Mouse (Mus musculus): ENCODE results near the gene P2ry12. TPM values are rescaled to one million over a fixed set of nuclear protein-coding genes. Genes with fewer than 3 reads are reported as not detected.

Gene P2ry12
- total RNA-seq (2012; rRNA removed) = not detected in 2 replicates
- polyA plus RNA-seq (2012; ENCODE audit: insufficient read depth in 1 of 2, insufficient read length in 2 of 2, low read depth in 1 of 2, low replicate concordance in 2 of 2, missing spikeins in 1 of 2) = not detected

GRCm38 (mm10) chr3:59262704-59263103, at the start of gene P2ry12:
Gene P2ry12, minus strand, starts transcription at chr3:59262871.
- Histone ChIP-seq H3K36me3 (ENCODE audit: control insufficient read depth in 1 of 2, insufficient read depth in 2 of 2, low read length in 2 of 2) (no peaks in the 10 kb centered on the region), H3K79me2 (ENCODE audit: control insufficient read depth, insufficient read depth, low read length, poor library complexity) (no peaks in the 10 kb centered on the region), H3K27ac (ENCODE audit: control insufficient read depth, low read depth, low read length) (no peak within 1 kb of the TSS), H3K4me3 (ENCODE audit: control insufficient read depth in 1 of 2, insufficient read depth in 1 of 2, low read depth in 2 of 2, low read length in 2 of 2) (no peak within 1 kb of the TSS), H3K9me3 (replicated peaks; ENCODE audit: insufficient read depth, low read length) (no peaks in the 10 kb centered on the region), H3K9ac (ENCODE audit: control insufficient read depth, low read depth, low read length, poor library complexity, severe bottlenecking) (no peak within 1 kb of the TSS), H3K4me1 (ENCODE audit: control insufficient read depth in 1 of 2, insufficient read depth in 2 of 2, low read length in 2 of 2) (no peaks in the 10 kb centered on the region), H3K27me3 (ENCODE audit: control insufficient read depth in 1 of 2, insufficient read depth in 2 of 2, low read length in 2 of 2) (peaks cover 0 to 2% of the 10 kb centered on the region in 2 experiments; a peak in 1 of 4 replicates)
- DNase-seq (ENCODE audit: low read depth, low spot score) = no peak
- no peak for TF ChIP-seq ZMIZ1 (IDR thresholded peaks at IDR 0.05; ENCODE audit: low read depth, low read length)
- TF ChIP-seq KAT2A (conservative IDR thresholded peaks at IDR 0.05; ENCODE audit: low read depth, low read length) = no peak
- TF ChIP-seq BHLHE40 (IDR thresholded peaks at IDR 0.05; ENCODE audit: borderline replicate concordance, low read depth, low read length) = no peak
- TF ChIP-seq SMC3 (IDR thresholded peaks at IDR 0.05; ENCODE audit: low read depth, low read length) = no peak
- TF ChIP-seq USF1 (IDR thresholded peaks at IDR 0.05; ENCODE audit: low read depth, low read length) = no peak
- TF ChIP-seq EP300 (IDR thresholded peaks at IDR 0.05; ENCODE audit: low read depth in 1 of 2, low read length in 2 of 2) = no peak
- TF ChIP-seq RAD21 (IDR thresholded peaks at IDR 0.05; ENCODE audit: low read depth, low read length) = no peak
- no peak for TF ChIP-seq MAFK (IDR thresholded peaks at IDR 0.05; ENCODE audit: borderline replicate concordance, low read depth, low read length)
- TF ChIP-seq USF2 (IDR thresholded peaks at IDR 0.05; ENCODE audit: borderline replicate concordance in 1 of 2, insufficient read depth in 1 of 2, low read depth in 1 of 2, low read length in 2 of 2) = no peak
- TF ChIP-seq NRF1 (IDR thresholded peaks at IDR 0.05; ENCODE audit: insufficient read depth, low read depth, low read length, poor library complexity, severe bottlenecking) = no peak

GRCm38 (mm10) chr3:59305518-59305917, 42.8 kb upstream of the P2ry12 start:
- no peak for TF ChIP-seq E2F4 (IDR thresholded peaks at IDR 0.05; ENCODE audit: borderline replicate concordance, low read depth, low read length)
- no peak for TF ChIP-seq NRF1 (IDR thresholded peaks at IDR 0.05; ENCODE audit: insufficient read depth, low read depth, low read length, poor library complexity, severe bottlenecking)
- TF ChIP-seq SIN3A (IDR thresholded peaks at IDR 0.05; ENCODE audit: low read length) = no peak
- no peak for TF ChIP-seq GABPA (IDR thresholded peaks at IDR 0.05; ENCODE audit: low read depth, low read length)
- TF ChIP-seq MYC (IDR thresholded peaks at IDR 0.05; ENCODE audit: low read depth, low read length) = no peak
- no peak for TF ChIP-seq CHD2 (IDR thresholded peaks at IDR 0.05; ENCODE audit: low read length)
- TF ChIP-seq MXI1 (IDR thresholded peaks at IDR 0.05; ENCODE audit: low read depth, low read length) = no peak
- TF ChIP-seq MYB (IDR thresholded peaks at IDR 0.05; ENCODE audit: low read depth, low read length) = no peak
- no peak for TF ChIP-seq MAZ (IDR thresholded peaks at IDR 0.05; ENCODE audit: low read depth, low read length)
- TF ChIP-seq ZKSCAN1 (IDR thresholded peaks at IDR 0.05; ENCODE audit: low read depth, low read length) = no peak
- TF ChIP-seq POLR2AphosphoS5 (IDR thresholded peaks at IDR 0.05; ENCODE audit: borderline replicate concordance, low read depth, low read length) = no peak
- no peak for TF ChIP-seq GATA1 (IDR thresholded peaks at IDR 0.05; ENCODE audit: low read depth, low read length)
- no peak for TF ChIP-seq MAX (IDR thresholded peaks at IDR 0.05; ENCODE audit: low read length)
- no peak for TF ChIP-seq RCOR1 (IDR thresholded peaks at IDR 0.05; ENCODE audit: low read depth, low read length)
- no peak for TF ChIP-seq KAT2A (conservative IDR thresholded peaks at IDR 0.05; ENCODE audit: low read depth, low read length)
- no peak for TF ChIP-seq ETS1 (IDR thresholded peaks at IDR 0.05; ENCODE audit: low read depth, low read length)
- TF ChIP-seq ZC3H11A (IDR thresholded peaks at IDR 0.05; ENCODE audit: low read depth, low read length) = no peak
- no peak for TF ChIP-seq BHLHE40 (IDR thresholded peaks at IDR 0.05; ENCODE audit: borderline replicate concordance, low read depth, low read length)
- TF ChIP-seq CTCF (IDR thresholded peaks at IDR 0.05 in 2 of 3, conservative IDR thresholded peaks at IDR 0.05 in 1 of 3; ENCODE audit: control insufficient read depth in 1 of 3, insufficient read depth in 1 of 3, low read depth in 2 of 3, low read length in 3 of 3, poor library complexity in 1 of 3, severe bottlenecking in 1 of 3) = no peak
- Histone ChIP-seq H3K27ac (ENCODE audit: control insufficient read depth, low read depth, low read length) (no peak overlapping the region), H3K4me3 (ENCODE audit: control insufficient read depth in 1 of 2, insufficient read depth in 1 of 2, low read depth in 2 of 2, low read length in 2 of 2) (no peak overlapping the region), H3K9me3 (replicated peaks; ENCODE audit: insufficient read depth, low read length) (no peaks in the 10 kb centered on the region), H3K36me3 (ENCODE audit: control insufficient read depth in 1 of 2, insufficient read depth in 2 of 2, low read length in 2 of 2) (no peaks in the 10 kb centered on the region), H3K9ac (ENCODE audit: control insufficient read depth, low read depth, low read length, poor library complexity, severe bottlenecking) (no peak overlapping the region), H3K4me1 (ENCODE audit: control insufficient read depth in 1 of 2, insufficient read depth in 2 of 2, low read length in 2 of 2) (no peaks in the 10 kb centered on the region), H3K79me2 (ENCODE audit: control insufficient read depth, insufficient read depth, low read length, poor library complexity) (no peaks in the 10 kb centered on the region), H3K27me3 (ENCODE audit: control insufficient read depth in 1 of 2, insufficient read depth in 2 of 2, low read length in 2 of 2) (no peaks in the 10 kb centered on the region; a peak in 1 of 4 replicates)
- no peak for DNase-seq (ENCODE audit: low read depth, low spot score)
